Mouse (Mus musculus): ENCODE results near the gene Wdfy4. TPM values are rescaled to one million over a fixed set of nuclear protein-coding genes. Genes with fewer than 3 reads are reported as not detected.

Gene Wdfy4
- polyA plus RNA-seq, 1 experiment from 2014 or later, result 0.88 TPM

- ATAC-seq (ENCODE audit: low read depth), result no peak
- WGBS (ENCODE audit: insufficient replicate concordance), result 78% methylated on average over 3 of the region's 3 CpGs
- Histone ChIP-seq H3K27me3 (no peaks in the 10 kb centered on the region), H3K36me3 (no peaks in the 10 kb centered on the region), H3K4me2 (no peak overlapping the region), H3K4me1 (replicated peaks) (no peaks in the 10 kb centered on the region), H3K9ac (no peak overlapping the region), H3K9me3 (replicated peaks) (no peaks in the 10 kb centered on the region), H3K4me3 (replicated peaks) (no peak overlapping the region), H3K27ac (no peak overlapping the region)
- no peak for DNase-seq
Measured at GRCm38 (mm10) chr14:33073355-33073754, 112.0 kb downstream of the Wdfy4 start.

- H3K27ac ChIP-seq, result no peak overlapping the region
- no peaks in the 10 kb centered on the region for H3K27me3 ChIP-seq
- no peaks in the 10 kb centered on the region for H3K9me3 ChIP-seq (replicated peaks)
- WGBS (ENCODE audit: insufficient replicate concordance), result 74% methylated on average over 7 of the region's 7 CpGs
- ATAC-seq (ENCODE audit: low read depth) (no peak), DNase-seq (no peak)
- no peak overlapping the region for H3K4me3 ChIP-seq (replicated peaks)
- no peak overlapping the region for H3K9ac ChIP-seq
- no peaks in the 10 kb centered on the region for H3K36me3 ChIP-seq
- H3K4me1 ChIP-seq (replicated peaks), result no peaks in the 10 kb centered on the region
- no peak overlapping the region for H3K4me2 ChIP-seq
Measured at GRCm38 (mm10) chr14:33072351-33072750, 113.0 kb downstream of the Wdfy4 start.

DNA sequence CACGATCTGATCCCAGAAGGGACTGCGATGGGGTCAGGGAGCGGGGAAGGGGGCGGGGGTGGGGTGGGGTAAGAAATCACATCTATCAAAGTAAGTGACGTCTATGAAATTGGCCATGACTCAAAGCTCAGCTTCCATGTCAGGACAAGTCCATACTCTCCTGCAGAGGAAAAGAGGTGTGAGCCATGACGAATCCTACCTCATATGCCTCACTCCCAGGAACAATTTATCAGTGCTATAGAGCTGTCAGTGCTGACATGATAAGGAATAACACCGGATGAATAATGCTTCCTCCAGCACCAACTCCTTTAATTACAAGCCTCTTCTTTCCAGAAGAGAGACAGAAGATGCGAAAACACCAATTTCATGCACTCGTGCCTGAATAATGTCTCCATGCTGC, 117.6 kb downstream of the Wdfy4 start:
- Histone ChIP-seq H3K9me3 (replicated peaks) (no peaks in the 10 kb centered on the region), H3K4me1 (replicated peaks) (no peaks in the 10 kb centered on the region), H3K4me3 (replicated peaks) (no peak overlapping the region), H3K9ac (no peak overlapping the region), H3K36me3 (no peaks in the 10 kb centered on the region), H3K27ac (no peak overlapping the region), H3K27me3 (no peaks in the 10 kb centered on the region), H3K4me2 (no peak overlapping the region)
- ATAC-seq (ENCODE audit: low read depth) (no peak), DNase-seq (no peak)
- WGBS (ENCODE audit: insufficient replicate concordance), result 66% methylated on average over 9 of the region's 9 CpGs

- Histone ChIP-seq H3K9me3 (replicated peaks) (no peaks in the 10 kb centered on the region), H3K9ac (no peak overlapping the region), H3K4me3 (replicated peaks) (no peak overlapping the region), H3K36me3 (no peaks in the 10 kb centered on the region), H3K4me1 (replicated peaks) (no peaks in the 10 kb centered on the region), H3K27ac (no peak overlapping the region), H3K4me2 (no peak overlapping the region), H3K27me3 (no peaks in the 10 kb centered on the region)
- WGBS (ENCODE audit: insufficient replicate concordance), result 72% methylated on average over 5 of the region's 5 CpGs
- DNase-seq (no peak), ATAC-seq (ENCODE audit: low read depth) (no peak)
Measured at GRCm38 (mm10) chr14:33062996-33063395, 122.3 kb downstream of the Wdfy4 start.

GRCm38 (mm10) chr14:33058881-33059660, 126.2 kb downstream of the Wdfy4 start:
- H3K4me1 ChIP-seq (replicated peaks), result no peaks in the 10 kb centered on the region
- ATAC-seq (ENCODE audit: low read depth) (no peak), DNase-seq (no peak)
- WGBS (ENCODE audit: insufficient replicate concordance), result 81% methylated on average over 7 of the region's 7 CpGs
- no peaks in the 10 kb centered on the region for H3K27me3 ChIP-seq
- no peak overlapping the region for H3K4me2 ChIP-seq
- no peaks in the 10 kb centered on the region for H3K36me3 ChIP-seq
- no peaks in the 10 kb centered on the region for H3K9me3 ChIP-seq (replicated peaks)
- no peak overlapping the region for H3K27ac ChIP-seq
- no peak overlapping the region for H3K9ac ChIP-seq
- H3K4me3 ChIP-seq (replicated peaks), result no peak overlapping the region

GRCm38 (mm10) chr14:33053441-33053840, 131.9 kb downstream of the Wdfy4 start:
- DNase-seq (no peak), ATAC-seq (ENCODE audit: low read depth) (no peak)
- Histone ChIP-seq H3K27me3 (no peaks in the 10 kb centered on the region), H3K4me1 (replicated peaks) (no peaks in the 10 kb centered on the region), H3K9me3 (replicated peaks) (no peaks in the 10 kb centered on the region), H3K27ac (no peak overlapping the region), H3K9ac (no peak overlapping the region), H3K4me3 (replicated peaks) (no peak overlapping the region), H3K4me2 (no peak overlapping the region), H3K36me3 (no peaks in the 10 kb centered on the region)
- WGBS (ENCODE audit: insufficient replicate concordance), result 70% methylated on average over 8 of the region's 8 CpGs

GRCm38 (mm10) chr14:33045217-33045616, 140.1 kb downstream of the Wdfy4 start:
- ATAC-seq (ENCODE audit: low read depth), result no peak
- no peak overlapping the region for H3K4me3 ChIP-seq (replicated peaks)
- H3K27ac ChIP-seq, result no peak overlapping the region
- no peak overlapping the region for H3K9ac ChIP-seq
- no peaks in the 10 kb centered on the region for H3K36me3 ChIP-seq
- H3K9me3 ChIP-seq (replicated peaks), result no peaks in the 10 kb centered on the region
- WGBS (ENCODE audit: insufficient replicate concordance), result 69% methylated on average over 3 of the region's 3 CpGs
- no peak for DNase-seq
- H3K4me1 ChIP-seq (replicated peaks), result no peaks in the 10 kb centered on the region
- no peak overlapping the region for H3K4me2 ChIP-seq
- no peaks in the 10 kb centered on the region for H3K27me3 ChIP-seq

GRCm38 (mm10) chr14:33036811-33037210, 148.5 kb downstream of the Wdfy4 start:
- 38% methylated on average over 3 of the region's 3 CpGs for WGBS (ENCODE audit: insufficient replicate concordance)
- H3K4me2 ChIP-seq, result no peak overlapping the region
- no peak for DNase-seq
- no peak overlapping the region for H3K4me3 ChIP-seq (replicated peaks)
- no peaks in the 10 kb centered on the region for H3K4me1 ChIP-seq (replicated peaks)
- H3K9me3 ChIP-seq (replicated peaks), result no peaks in the 10 kb centered on the region
- H3K36me3 ChIP-seq, result no peaks in the 10 kb centered on the region
- H3K27me3 ChIP-seq, result no peaks in the 10 kb centered on the region
- no peak overlapping the region for H3K9ac ChIP-seq
- no peak for ATAC-seq (ENCODE audit: low read depth)
- no peak overlapping the region for H3K27ac ChIP-seq

DNA sequence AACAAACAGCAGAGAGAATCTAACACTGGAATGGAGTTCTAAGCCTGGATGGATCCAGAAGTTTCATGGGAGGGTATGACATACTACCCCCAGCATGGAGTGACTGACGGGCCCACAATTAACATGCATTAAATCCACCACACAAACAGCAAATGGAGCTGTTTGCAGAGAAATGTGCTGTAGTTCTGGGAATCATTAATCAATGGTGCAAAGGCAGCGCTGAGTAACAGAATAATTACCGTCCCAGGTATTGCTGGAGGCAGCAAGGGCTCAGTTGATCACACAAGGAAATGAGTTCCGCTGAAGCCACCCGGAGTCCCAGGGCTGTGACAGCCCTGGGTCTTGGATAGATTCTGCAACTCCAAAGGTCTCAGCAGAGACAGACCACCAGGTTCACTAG, 149.9 kb downstream of the Wdfy4 start:
- Histone ChIP-seq H3K36me3 (no peaks in the 10 kb centered on the region), H3K4me3 (replicated peaks) (no peak overlapping the region), H3K4me1 (replicated peaks) (no peaks in the 10 kb centered on the region), H3K27ac (no peak overlapping the region), H3K9me3 (replicated peaks) (no peaks in the 10 kb centered on the region), H3K27me3 (no peaks in the 10 kb centered on the region), H3K9ac (no peak overlapping the region), H3K4me2 (no peak overlapping the region)
- ATAC-seq (ENCODE audit: low read depth) (no peak), DNase-seq (no peak)
- 78% methylated on average over 5 of the region's 5 CpGs for WGBS (ENCODE audit: insufficient replicate concordance)

DNA sequence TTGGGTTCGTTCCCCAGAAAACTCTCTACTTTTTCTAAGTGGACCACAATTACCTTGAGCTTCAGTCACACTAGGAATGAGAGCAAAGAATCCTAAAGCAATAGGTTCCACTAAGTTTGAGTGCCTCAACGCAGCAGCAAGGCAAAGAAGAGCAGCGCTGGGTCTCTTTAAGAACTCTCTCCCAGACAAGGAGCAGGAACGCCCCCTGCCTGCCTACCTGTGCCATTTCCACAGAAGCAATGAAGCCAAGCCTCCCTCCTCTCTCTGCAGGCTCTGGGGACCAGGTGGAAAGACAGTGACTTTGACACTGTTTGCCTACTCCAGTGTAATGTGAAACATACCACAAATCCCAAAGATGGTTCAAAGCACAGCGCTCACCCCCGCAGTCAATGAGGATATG, 151.9 kb downstream of the Wdfy4 start:
- no peak overlapping the region for H3K4me3 ChIP-seq (replicated peaks)
- no peak overlapping the region for H3K9ac ChIP-seq
- no peak for ATAC-seq (ENCODE audit: low read depth)
- H3K27me3 ChIP-seq, result no peaks in the 10 kb centered on the region
- WGBS (ENCODE audit: insufficient replicate concordance), result 55% methylated on average over 6 of the region's 6 CpGs
- no peak overlapping the region for H3K4me2 ChIP-seq
- no peaks in the 10 kb centered on the region for H3K4me1 ChIP-seq (replicated peaks)
- H3K27ac ChIP-seq, result no peak overlapping the region
- no peak for DNase-seq
- H3K36me3 ChIP-seq, result no peaks in the 10 kb centered on the region
- no peaks in the 10 kb centered on the region for H3K9me3 ChIP-seq (replicated peaks)

GRCm38 (mm10) chr14:33030849-33031248, 154.5 kb downstream of the Wdfy4 start:
- WGBS (ENCODE audit: insufficient replicate concordance), result 33% methylated on average over 3 of the region's 3 CpGs
- Histone ChIP-seq H3K4me3 (replicated peaks) (no peak overlapping the region), H3K27me3 (no peaks in the 10 kb centered on the region), H3K4me1 (replicated peaks) (no peaks in the 10 kb centered on the region), H3K27ac (no peak overlapping the region), H3K9me3 (replicated peaks) (no peaks in the 10 kb centered on the region), H3K36me3 (no peaks in the 10 kb centered on the region), H3K4me2 (no peak overlapping the region), H3K9ac (no peak overlapping the region)
- no peak for ATAC-seq (ENCODE audit: low read depth)
- DNase-seq, result no peak

DNA sequence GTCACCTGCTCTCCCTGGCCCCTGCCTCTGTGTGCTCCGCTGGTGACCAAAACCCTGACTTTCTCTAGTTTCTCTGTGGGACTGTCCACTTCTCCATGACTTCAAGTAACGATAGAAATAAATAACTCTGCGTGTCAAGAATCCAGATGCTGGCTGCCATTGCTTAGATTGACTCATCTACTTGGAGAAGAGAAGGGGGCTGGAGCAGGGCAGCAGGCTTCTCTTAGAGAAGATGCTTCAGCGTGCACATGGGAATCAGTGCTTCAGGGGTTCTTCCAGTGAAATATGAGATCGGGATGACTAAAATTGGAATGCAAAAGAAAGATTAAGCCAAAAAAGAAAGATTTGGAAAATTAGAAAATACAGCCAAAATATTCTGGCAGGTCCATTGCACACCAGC, 165.7 kb downstream of the Wdfy4 start:
- no peak for DNase-seq
- no peaks in the 10 kb centered on the region for H3K27me3 ChIP-seq

More for the DNA sequence above, 165.7 kb downstream of the Wdfy4 start:
- no peak overlapping the region for H3K4me3 ChIP-seq (replicated peaks)
- no peak for ATAC-seq (ENCODE audit: low read depth)
- no peak overlapping the region for H3K27ac ChIP-seq
- H3K9me3 ChIP-seq (replicated peaks), result no peaks in the 10 kb centered on the region
- H3K36me3 ChIP-seq, result no peaks in the 10 kb centered on the region
- H3K9ac ChIP-seq, result no peak overlapping the region
- H3K4me1 ChIP-seq (replicated peaks), result peaks cover 7% of the 10 kb centered on the region; the same call in 1 of the 2 replicates
- 69% methylated on average over 5 of the region's 5 CpGs for WGBS (ENCODE audit: insufficient replicate concordance)
- no peak overlapping the region for H3K4me2 ChIP-seq

Data from liver, embryonic 13.5 days (tissue).